Mouse (Mus musculus): ENCODE measurements at regions not wholly inside any gene's neighbourhood (a gene's known extent, or its start where the extent isn't known, plus 50 kb on each side); places are given as distances from the start of the nearest gene placed in this dataset.

GRCm38 (mm10) chr7:125211346-125211973, 233.0 kb upstream of the Kdm8 start:
- Histone ChIP-seq H3K9me3 (ENCODE audit: low read length) (peaks cover 15% of the 10 kb centered on the region), H3K27me3 (ENCODE audit: insufficient read depth, low read length) (no peaks in the 10 kb centered on the region), H3K4me3 (replicated peaks; ENCODE audit: low read length) (no peak overlapping the region), H3K36me3 (ENCODE audit: insufficient read depth, low read length) (no peaks in the 10 kb centered on the region), H3K4me1 (replicated peaks; ENCODE audit: low read depth, low read length) (0 out of 2 replicates have a peak, but pooled peaks cover 8% of the 10 kb centered on the region)
- TF ChIP-seq NANOG (IDR thresholded peaks at IDR 0.05; ENCODE audit: borderline replicate concordance, low read length) (no peak), POU5F1 (IDR thresholded peaks at IDR 0.05; ENCODE audit: borderline replicate concordance, low read length) (no peak), CTCF (conservative IDR thresholded peaks at IDR 0.05; ENCODE audit: low read length) (no peak)

GRCm38 (mm10) chr7:125214036-125214435, 230.4 kb upstream of the Kdm8 start:
- H3K9me3 ChIP-seq (ENCODE audit: low read length) = peaks cover 15% of the 10 kb centered on the region
- H3K4me3 ChIP-seq (replicated peaks; ENCODE audit: low read length) = no peak overlapping the region
- TF ChIP-seq CTCF (conservative IDR thresholded peaks at IDR 0.05; ENCODE audit: low read length) = no peak
- TF ChIP-seq POU5F1 (IDR thresholded peaks at IDR 0.05; ENCODE audit: borderline replicate concordance, low read length) = no peak
- no peak for TF ChIP-seq NANOG (IDR thresholded peaks at IDR 0.05; ENCODE audit: borderline replicate concordance, low read length)
- no peaks in the 10 kb centered on the region for H3K36me3 ChIP-seq (ENCODE audit: insufficient read depth, low read length)
- no peaks in the 10 kb centered on the region for H3K27me3 ChIP-seq (ENCODE audit: insufficient read depth, low read length)
- 0 out of 2 replicates have a peak, but pooled peaks cover 8% of the 10 kb centered on the region for H3K4me1 ChIP-seq (replicated peaks; ENCODE audit: low read depth, low read length)

GRCm38 (mm10) chr7:125217630-125218029, 226.8 kb upstream of the Kdm8 start:
- Histone ChIP-seq H3K4me3 (replicated peaks; ENCODE audit: low read length) (no peak overlapping the region), H3K9me3 (ENCODE audit: low read length) (peaks cover 14% of the 10 kb centered on the region), H3K4me1 (replicated peaks; ENCODE audit: low read depth, low read length) (no peaks in the 10 kb centered on the region), H3K27me3 (ENCODE audit: insufficient read depth, low read length) (no peaks in the 10 kb centered on the region), H3K36me3 (ENCODE audit: insufficient read depth, low read length) (no peaks in the 10 kb centered on the region)
- no peak for TF ChIP-seq POU5F1 (IDR thresholded peaks at IDR 0.05; ENCODE audit: borderline replicate concordance, low read length)
- TF ChIP-seq NANOG (IDR thresholded peaks at IDR 0.05; ENCODE audit: borderline replicate concordance, low read length) = no peak
- no peak for TF ChIP-seq CTCF (conservative IDR thresholded peaks at IDR 0.05; ENCODE audit: low read length)

- no peak for TF ChIP-seq NANOG (IDR thresholded peaks at IDR 0.05; ENCODE audit: borderline replicate concordance, low read length)
- no peak for TF ChIP-seq CTCF (conservative IDR thresholded peaks at IDR 0.05; ENCODE audit: low read length)
- no peak for TF ChIP-seq POU5F1 (IDR thresholded peaks at IDR 0.05; ENCODE audit: borderline replicate concordance, low read length)
- H3K9me3 ChIP-seq (ENCODE audit: low read length) = 0 out of 2 replicates have a peak, but pooled peaks cover 3% of the 10 kb centered on the region
- no peak overlapping the region for H3K4me3 ChIP-seq (replicated peaks; ENCODE audit: low read length)
- no peaks in the 10 kb centered on the region for H3K4me1 ChIP-seq (replicated peaks; ENCODE audit: low read depth, low read length)
- no peaks in the 10 kb centered on the region for H3K36me3 ChIP-seq (ENCODE audit: insufficient read depth, low read length)
- H3K27me3 ChIP-seq (ENCODE audit: insufficient read depth, low read length) = no peaks in the 10 kb centered on the region
Measured at GRCm38 (mm10) chr7:125222684-125223083, 221.8 kb upstream of the Kdm8 start.

GRCm38 (mm10) chr7:125234911-125235310, 209.6 kb upstream of the Kdm8 start:
- H3K4me3 ChIP-seq (replicated peaks; ENCODE audit: low read length) = no peak overlapping the region
- TF ChIP-seq POU5F1 (IDR thresholded peaks at IDR 0.05; ENCODE audit: borderline replicate concordance, low read length) (no peak), NANOG (IDR thresholded peaks at IDR 0.05; ENCODE audit: borderline replicate concordance, low read length) (no peak)
- no peaks in the 10 kb centered on the region for H3K4me1 ChIP-seq (replicated peaks; ENCODE audit: low read depth, low read length)
- H3K9me3 ChIP-seq (ENCODE audit: low read length) = no peaks in the 10 kb centered on the region
- H3K36me3 ChIP-seq (ENCODE audit: insufficient read depth, low read length) = no peaks in the 10 kb centered on the region
- H3K27me3 ChIP-seq (ENCODE audit: insufficient read depth, low read length) = no peaks in the 10 kb centered on the region

- H3K27me3 ChIP-seq (ENCODE audit: insufficient read depth, low read length) = no peaks in the 10 kb centered on the region; the same call in 1 of the 2 replicates
- H3K9me3 ChIP-seq (ENCODE audit: low read length) = no peaks in the 10 kb centered on the region
- no peaks in the 10 kb centered on the region for H3K4me1 ChIP-seq (replicated peaks; ENCODE audit: low read depth, low read length)
- no peak overlapping the region for H3K4me3 ChIP-seq (replicated peaks; ENCODE audit: low read length)
- no peak for TF ChIP-seq CTCF (conservative IDR thresholded peaks at IDR 0.05; ENCODE audit: low read length)
- no peak for TF ChIP-seq POU5F1 (IDR thresholded peaks at IDR 0.05; ENCODE audit: borderline replicate concordance, low read length)
- no peak for TF ChIP-seq NANOG (IDR thresholded peaks at IDR 0.05; ENCODE audit: borderline replicate concordance, low read length)
- no peaks in the 10 kb centered on the region for H3K36me3 ChIP-seq (ENCODE audit: insufficient read depth, low read length)
Measured at GRCm38 (mm10) chr7:125237026-125237425, 207.4 kb upstream of the Kdm8 start.

- Histone ChIP-seq H3K9me3 (ENCODE audit: low read length) (no peaks in the 10 kb centered on the region), H3K4me3 (replicated peaks; ENCODE audit: low read length) (no peak overlapping the region), H3K27me3 (ENCODE audit: insufficient read depth, low read length) (no peaks in the 10 kb centered on the region; the same call in 1 of the 2 replicates), H3K36me3 (ENCODE audit: insufficient read depth, low read length) (no peaks in the 10 kb centered on the region), H3K4me1 (replicated peaks; ENCODE audit: low read depth, low read length) (no peaks in the 10 kb centered on the region)
- TF ChIP-seq CTCF (conservative IDR thresholded peaks at IDR 0.05; ENCODE audit: low read length) = no peak
- no peak for TF ChIP-seq POU5F1 (IDR thresholded peaks at IDR 0.05; ENCODE audit: borderline replicate concordance, low read length)
- no peak for TF ChIP-seq NANOG (IDR thresholded peaks at IDR 0.05; ENCODE audit: borderline replicate concordance, low read length)
Measured at GRCm38 (mm10) chr7:125243021-125243420, 201.5 kb upstream of the Kdm8 start.

GRCm38 (mm10) chr7:125248386-125248785, 196.1 kb upstream of the Kdm8 start:
- no peaks in the 10 kb centered on the region for H3K27me3 ChIP-seq (ENCODE audit: insufficient read depth, low read length)
- H3K4me3 ChIP-seq (replicated peaks; ENCODE audit: low read length) = no peak overlapping the region
- no peaks in the 10 kb centered on the region for H3K4me1 ChIP-seq (replicated peaks; ENCODE audit: low read depth, low read length)
- TF ChIP-seq NANOG (IDR thresholded peaks at IDR 0.05; ENCODE audit: borderline replicate concordance, low read length) (no peak), CTCF (conservative IDR thresholded peaks at IDR 0.05; ENCODE audit: low read length) (no peak), POU5F1 (IDR thresholded peaks at IDR 0.05; ENCODE audit: borderline replicate concordance, low read length) (no peak)
- no peaks in the 10 kb centered on the region for H3K36me3 ChIP-seq (ENCODE audit: insufficient read depth, low read length)
- H3K9me3 ChIP-seq (ENCODE audit: low read length) = no peaks in the 10 kb centered on the region

- no peak for TF ChIP-seq NANOG (IDR thresholded peaks at IDR 0.05; ENCODE audit: borderline replicate concordance, low read length)
- Histone ChIP-seq H3K36me3 (ENCODE audit: insufficient read depth, low read length) (no peaks in the 10 kb centered on the region), H3K4me3 (replicated peaks; ENCODE audit: low read length) (no peak overlapping the region), H3K9me3 (ENCODE audit: low read length) (no peaks in the 10 kb centered on the region), H3K4me1 (replicated peaks; ENCODE audit: low read depth, low read length) (no peaks in the 10 kb centered on the region), H3K27me3 (ENCODE audit: insufficient read depth, low read length) (no peaks in the 10 kb centered on the region)
Measured at GRCm38 (mm10) chr7:125250385-125250784, 194.1 kb upstream of the Kdm8 start.
